Mouse (Mus musculus): ENCODE data around the gene Polr2f. TPM values are rescaled to one million over a fixed set of nuclear protein-coding genes. Genes with fewer than 3 reads are reported as not detected.

Polr2f gene
- polyA plus RNA-seq, 1 experiment from 2014 or later, result 302 TPM

GRCm38 (mm10) chr15:79098868-79099267 is 41.9 kb upstream of the Polr2f start:
- 55% methylated on average over 7 of the region's 7 CpGs for WGBS
- no peaks in the 10 kb centered on the region for H3K36me3 ChIP-seq (ENCODE audit: control insufficient read depth, insufficient read depth, low read length)
- peaks cover 39% of the 10 kb centered on the region for H3K4me1 ChIP-seq (ENCODE audit: control insufficient read depth, insufficient read depth, low read length)
- no peaks in the 10 kb centered on the region for H3K9me3 ChIP-seq (replicated peaks; ENCODE audit: control insufficient read depth, low read length)
- H3K4me3 ChIP-seq (replicated peaks; ENCODE audit: low read length), result no peak overlapping the region
- no peak overlapping the region for H3K4me2 ChIP-seq (ENCODE audit: low read depth, low read length)
- H3K9ac ChIP-seq (ENCODE audit: low read length), result peak overlapping the region; percentile 28; the same call in 1 of the 2 replicates
- peak overlapping the region; percentile 95 for H3K27ac ChIP-seq (ENCODE audit: low read length)
- no peak for ATAC-seq (ENCODE audit: insufficient read depth, low FRiP score)
- H3K27me3 ChIP-seq (ENCODE audit: control insufficient read depth, insufficient read depth, low read length), result no peaks in the 10 kb centered on the region

GRCm38 (mm10) chr15:79099456-79099855 is 41.4 kb upstream of the Polr2f start:
- Histone ChIP-seq H3K4me3 (replicated peaks; ENCODE audit: low read length) (no peak overlapping the region), H3K4me1 (ENCODE audit: control insufficient read depth, insufficient read depth, low read length) (peaks cover 39% of the 10 kb centered on the region), H3K9me3 (replicated peaks; ENCODE audit: control insufficient read depth, low read length) (no peaks in the 10 kb centered on the region), H3K4me2 (ENCODE audit: low read depth, low read length) (no peak overlapping the region), H3K36me3 (ENCODE audit: control insufficient read depth, insufficient read depth, low read length) (no peaks in the 10 kb centered on the region), H3K27me3 (ENCODE audit: control insufficient read depth, insufficient read depth, low read length) (no peaks in the 10 kb centered on the region), H3K27ac (ENCODE audit: low read length) (peak overlapping the region; percentile 95), H3K9ac (ENCODE audit: low read length) (no peak overlapping the region; the same call in 1 of the 2 replicates)
- WGBS, result 74% methylated on average over 4 of the region's 4 CpGs
- ATAC-seq (ENCODE audit: insufficient read depth, low FRiP score), result no peak

DNA sequence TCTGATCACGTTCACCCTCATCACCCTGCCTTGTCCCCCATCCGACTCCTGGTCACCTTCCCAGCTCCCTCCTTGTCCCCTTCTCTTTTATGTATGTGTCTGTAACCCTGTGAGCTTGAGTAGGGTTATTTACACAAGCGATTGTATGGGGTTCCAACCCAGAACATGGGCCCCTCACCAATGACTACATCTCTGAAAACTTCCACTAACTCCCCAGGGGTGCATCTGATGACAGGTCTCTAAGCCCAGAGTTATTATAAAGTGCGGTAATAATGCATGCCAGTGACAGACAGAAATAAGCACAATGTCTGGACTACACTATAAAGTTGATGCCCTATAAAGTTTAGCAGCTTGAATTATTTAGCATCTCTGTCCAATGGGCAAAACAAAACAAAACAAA is 40.4 kb upstream of the Polr2f start:
- Histone ChIP-seq H3K4me2 (ENCODE audit: low read depth, low read length) (no peak overlapping the region), H3K9me3 (replicated peaks; ENCODE audit: control insufficient read depth, low read length) (no peaks in the 10 kb centered on the region), H3K27ac (ENCODE audit: low read length) (no peak overlapping the region), H3K36me3 (ENCODE audit: control insufficient read depth, insufficient read depth, low read length) (no peaks in the 10 kb centered on the region), H3K27me3 (ENCODE audit: control insufficient read depth, insufficient read depth, low read length) (no peaks in the 10 kb centered on the region), H3K9ac (ENCODE audit: low read length) (no peak overlapping the region), H3K4me3 (replicated peaks; ENCODE audit: low read length) (no peak overlapping the region), H3K4me1 (ENCODE audit: control insufficient read depth, insufficient read depth, low read length) (peaks cover 39% of the 10 kb centered on the region)
- 71% methylated on average over 4 of the region's 4 CpGs for WGBS
- no peak for ATAC-seq (ENCODE audit: insufficient read depth, low FRiP score)

DNA sequence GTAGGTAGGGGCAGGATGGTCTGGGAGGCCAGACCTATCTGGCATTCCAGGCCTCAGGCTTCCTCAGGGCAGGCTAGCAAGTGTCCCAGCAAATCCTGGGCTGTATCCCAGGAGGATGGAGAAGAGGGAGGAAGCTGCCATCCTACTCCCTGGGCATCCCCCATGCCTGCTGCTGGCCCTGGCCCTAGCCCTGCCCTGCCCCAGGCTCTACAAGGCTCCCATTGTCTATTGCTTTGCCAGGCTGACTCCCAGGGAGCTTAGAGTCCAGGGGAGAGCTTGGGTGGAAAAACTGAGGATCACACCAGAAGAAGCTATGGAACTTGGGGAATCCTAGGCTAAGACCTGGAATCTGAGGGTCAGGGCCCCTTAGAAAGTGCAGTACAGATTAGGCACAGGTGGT is 39.3 kb upstream of the Polr2f start:
- H3K27ac ChIP-seq (ENCODE audit: low read length), result peak overlapping the region; percentile 30; the same call in 1 of the 2 replicates
- peaks cover 34% of the 10 kb centered on the region for H3K4me1 ChIP-seq (ENCODE audit: control insufficient read depth, insufficient read depth, low read length)
- no peaks in the 10 kb centered on the region for H3K9me3 ChIP-seq (replicated peaks; ENCODE audit: control insufficient read depth, low read length)
- no peak overlapping the region for H3K4me2 ChIP-seq (ENCODE audit: low read depth, low read length)
- ATAC-seq (ENCODE audit: insufficient read depth, low FRiP score), result no peak
- H3K36me3 ChIP-seq (ENCODE audit: control insufficient read depth, insufficient read depth, low read length), result no peaks in the 10 kb centered on the region
- H3K9ac ChIP-seq (ENCODE audit: low read length), result peak overlapping the region; percentile 23; the same call in 1 of the 2 replicates
- no peaks in the 10 kb centered on the region for H3K27me3 ChIP-seq (ENCODE audit: control insufficient read depth, insufficient read depth, low read length)
- no peak overlapping the region for H3K4me3 ChIP-seq (replicated peaks; ENCODE audit: low read length)

GRCm38 (mm10) chr15:79103264-79103663 is 37.5 kb upstream of the Polr2f start:
- 69% methylated on average over 10 of the region's 10 CpGs for WGBS
- ATAC-seq (ENCODE audit: insufficient read depth, low FRiP score), result no peak
- Histone ChIP-seq H3K4me2 (ENCODE audit: low read depth, low read length) (no peak overlapping the region), H3K27ac (ENCODE audit: low read length) (no peak overlapping the region), H3K27me3 (ENCODE audit: control insufficient read depth, insufficient read depth, low read length) (no peaks in the 10 kb centered on the region), H3K36me3 (ENCODE audit: control insufficient read depth, insufficient read depth, low read length) (no peaks in the 10 kb centered on the region), H3K4me3 (replicated peaks; ENCODE audit: low read length) (no peak overlapping the region), H3K9me3 (replicated peaks; ENCODE audit: control insufficient read depth, low read length) (no peaks in the 10 kb centered on the region), H3K9ac (ENCODE audit: low read length) (no peak overlapping the region), H3K4me1 (ENCODE audit: control insufficient read depth, insufficient read depth, low read length) (peaks cover 20% of the 10 kb centered on the region)

- Histone ChIP-seq H3K27me3 (ENCODE audit: control insufficient read depth, insufficient read depth, low read length) (no peaks in the 10 kb centered on the region), H3K36me3 (ENCODE audit: control insufficient read depth, insufficient read depth, low read length) (no peaks in the 10 kb centered on the region), H3K4me3 (replicated peaks; ENCODE audit: low read length) (no peak overlapping the region), H3K4me1 (ENCODE audit: control insufficient read depth, insufficient read depth, low read length) (peaks cover 21% of the 10 kb centered on the region), H3K4me2 (ENCODE audit: low read depth, low read length) (no peak overlapping the region), H3K27ac (ENCODE audit: low read length) (no peak overlapping the region), H3K9ac (ENCODE audit: low read length) (no peak overlapping the region), H3K9me3 (replicated peaks; ENCODE audit: control insufficient read depth, low read length) (no peaks in the 10 kb centered on the region)
- ATAC-seq (ENCODE audit: insufficient read depth, low FRiP score), result no peak
- WGBS, result 65% methylated on average over 2 of the region's 2 CpGs
Measured at GRCm38 (mm10) chr15:79105804-79106203, 35.0 kb upstream of the Polr2f start.

- H3K27ac ChIP-seq (ENCODE audit: low read length), result peak overlapping the region; percentile 96
- H3K4me3 ChIP-seq (replicated peaks; ENCODE audit: low read length), result peak overlapping the region; percentile 91
- H3K9me3 ChIP-seq (replicated peaks; ENCODE audit: control insufficient read depth, low read length), result no peaks in the 10 kb centered on the region
- ATAC-seq (ENCODE audit: insufficient read depth, low FRiP score), result no peak
- no peaks in the 10 kb centered on the region for H3K36me3 ChIP-seq (ENCODE audit: control insufficient read depth, insufficient read depth, low read length)
- H3K4me2 ChIP-seq (ENCODE audit: low read depth, low read length), result peak overlapping the region; percentile 78
- H3K9ac ChIP-seq (ENCODE audit: low read length), result peak overlapping the region; percentile 95
- no peaks in the 10 kb centered on the region for H3K27me3 ChIP-seq (ENCODE audit: control insufficient read depth, insufficient read depth, low read length)
- H3K4me1 ChIP-seq (ENCODE audit: control insufficient read depth, insufficient read depth, low read length), result peaks cover 21% of the 10 kb centered on the region
- WGBS, result 12% methylated on average over 7 of the region's 7 CpGs
Measured at GRCm38 (mm10) chr15:79107966-79108365, 32.8 kb upstream of the Polr2f start.

DNA sequence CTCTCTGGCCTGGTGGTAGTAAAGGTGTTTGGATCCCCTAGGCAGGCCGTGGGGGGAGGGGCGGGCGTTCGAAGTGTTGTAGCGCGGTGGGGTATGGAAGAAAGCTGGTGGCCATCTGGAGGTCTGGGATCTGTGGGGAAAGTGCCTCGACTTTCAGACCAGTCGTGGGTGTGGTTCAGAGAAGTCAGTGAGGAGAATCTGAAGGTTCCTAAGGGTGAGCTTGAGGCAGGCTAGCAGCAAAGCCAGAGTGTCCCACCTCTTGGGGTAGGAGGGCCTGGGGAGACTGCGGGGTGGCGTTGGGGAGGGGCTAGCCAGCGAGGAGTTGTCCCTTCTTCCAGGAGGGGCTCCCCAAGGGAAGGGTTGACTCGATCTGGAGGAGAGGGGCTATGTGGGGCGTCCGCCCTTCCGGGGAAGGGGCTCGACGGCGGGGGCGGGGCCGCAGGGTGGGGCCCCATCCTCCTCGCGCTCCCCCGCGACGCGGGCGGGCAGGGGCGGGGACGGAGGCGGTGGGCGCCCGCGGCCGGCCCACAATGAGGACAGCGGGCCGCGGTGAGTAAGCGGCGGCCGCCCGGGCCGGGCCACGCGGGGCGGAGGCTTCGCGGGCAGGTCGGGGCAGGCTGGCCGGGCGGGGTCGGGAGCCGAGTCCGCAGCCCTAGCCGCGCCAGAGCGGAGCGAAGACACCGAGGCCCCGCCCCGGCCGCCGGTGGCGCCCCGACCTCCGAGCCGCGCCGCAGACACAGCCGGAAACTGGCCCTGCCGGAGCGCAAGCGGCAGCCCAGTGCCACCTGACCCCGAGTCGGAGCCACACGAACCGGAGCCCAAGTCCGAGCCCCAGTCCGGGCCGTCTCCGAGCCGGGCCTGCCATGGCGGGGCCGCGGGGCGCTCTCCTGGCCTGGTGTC is 32.1 kb upstream of the Polr2f start, which contains the start of gene Micall1:
Gene Micall1, plus strand, starts transcription at position 478 of the 900 bp plus-strand sequence.
- peak within 1 kb of the TSS; percentile 96 for H3K27ac ChIP-seq (ENCODE audit: low read length)
- H3K4me1 ChIP-seq (ENCODE audit: control insufficient read depth, insufficient read depth, low read length), result peaks cover 21% of the 10 kb centered on the region
- no peaks in the 10 kb centered on the region for H3K9me3 ChIP-seq (replicated peaks; ENCODE audit: control insufficient read depth, low read length)
- H3K4me2 ChIP-seq (ENCODE audit: low read depth, low read length), result peak within 1 kb of the TSS; percentile 78
- ATAC-seq (ENCODE audit: insufficient read depth, low FRiP score), result peak; percentile 80
- under 1% methylated on average over 66 of the region's 85 CpGs for WGBS
- peak within 1 kb of the TSS; percentile 95 for H3K9ac ChIP-seq (ENCODE audit: low read length)
- H3K4me3 ChIP-seq (replicated peaks; ENCODE audit: low read length), result peak within 1 kb of the TSS; percentile 91
- no peaks in the 10 kb centered on the region for H3K36me3 ChIP-seq (ENCODE audit: control insufficient read depth, insufficient read depth, low read length)
- H3K27me3 ChIP-seq (ENCODE audit: control insufficient read depth, insufficient read depth, low read length), result no peaks in the 10 kb centered on the region

DNA sequence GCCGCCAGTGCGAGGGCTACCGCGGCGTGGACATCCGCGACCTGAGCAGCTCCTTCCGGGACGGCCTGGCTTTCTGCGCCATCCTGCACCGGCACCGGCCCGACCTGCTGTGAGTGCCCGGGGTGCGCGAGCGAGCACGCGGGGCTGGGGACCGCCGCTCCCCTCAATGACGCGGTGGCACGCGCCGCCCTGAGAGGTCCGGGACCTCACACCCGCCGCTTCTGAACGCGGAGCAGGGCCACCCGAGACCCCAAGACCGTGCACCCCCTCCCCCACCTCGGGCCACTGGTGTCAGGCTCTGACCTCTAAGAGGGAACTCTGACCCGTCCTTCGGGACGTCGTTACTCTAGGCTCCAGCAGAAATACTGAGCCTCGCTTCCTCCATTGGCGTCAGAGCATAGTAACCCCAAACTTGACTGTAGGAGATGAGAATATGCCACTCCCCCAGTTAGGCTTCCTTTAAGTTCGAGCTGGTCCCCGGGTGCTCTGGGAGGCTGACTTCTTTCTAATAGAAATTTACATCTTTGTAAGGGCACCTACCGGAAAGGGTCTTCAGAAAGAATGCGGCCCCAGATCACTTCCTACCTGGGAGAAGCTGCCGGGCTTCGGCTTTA is 31.4 kb upstream of the Polr2f start:
- Histone ChIP-seq H3K4me3 (replicated peaks; ENCODE audit: low read length) (peak overlapping the region; percentile 91), H3K4me2 (ENCODE audit: low read depth, low read length) (peak overlapping the region; percentile 78), H3K9ac (ENCODE audit: low read length) (peak overlapping the region; percentile 95), H3K27ac (ENCODE audit: low read length) (peak overlapping the region; percentile 96), H3K27me3 (ENCODE audit: control insufficient read depth, insufficient read depth, low read length) (no peaks in the 10 kb centered on the region), H3K4me1 (ENCODE audit: control insufficient read depth, insufficient read depth, low read length) (peaks cover 21% of the 10 kb centered on the region), H3K36me3 (ENCODE audit: control insufficient read depth, insufficient read depth, low read length) (no peaks in the 10 kb centered on the region), H3K9me3 (replicated peaks; ENCODE audit: control insufficient read depth, low read length) (no peaks in the 10 kb centered on the region)
- no peak; the same call in 1 of the 2 replicates for ATAC-seq (ENCODE audit: insufficient read depth, low FRiP score)
- WGBS, result under 1% methylated on average over 46 of the region's 46 CpGs
